ENCODE assay signal across 44 mouse cellular contexts in genomic region chr3:88523027-88523426, GRCm38 (mm10). TPM values are rescaled to one million over a fixed set of nuclear protein-coding genes. Genes with fewer than 3 reads are reported as not detected.
"Had no signal": no experiment of that assay in that cellular context is flagged by ENCODE, and none has a peak within 500 bp of the region (broad histone marks: within the 10 kb centered on the region; RNA-seq: fewer than 3 reads in every experiment).

No protein-coding gene starts in this region.

- DNase-seq: heart, postnatal 10 days; heart, postnatal 14 days; heart, postnatal 36 days; heart, postnatal 4 days; kidney, adult 11 months; kidney, adult 18-20 months; kidney, adult 2 months; kidney, adult 8-10 months; kidney, adult 9 months; kidney, postnatal 10 days; kidney, postnatal 14 days; kidney, postnatal 25 days; kidney, postnatal 36 days; kidney, postnatal 4 days; layer of hippocampus, adult 9-11 months; layer of hippocampus, postnatal 36 days had no signal

- H3K4me3 ChIP-seq: heart, embryonic 10.5 days; heart, embryonic 12.5 days; heart, embryonic 13.5 days; heart, embryonic 15.5 days; hindbrain, embryonic 10.5 days; hindbrain, embryonic 12.5 days; hindbrain, embryonic 13.5 days; hindbrain, embryonic 15.5 days; intestine, embryonic 15.5 days; kidney, embryonic 15.5 days; layer of hippocampus, adult 2 months; left cerebral cortex, adult 2 months had no signal

- H3K36me3 ChIP-seq: heart, embryonic 15.5 days; hindbrain, embryonic 15.5 days had no signal

- H3K9ac ChIP-seq: heart, embryonic 12.5 days; heart, embryonic 13.5 days; heart, embryonic 15.5 days; hindbrain, embryonic 12.5 days; hindbrain, embryonic 13.5 days; hindbrain, embryonic 14.5 days; hindbrain, embryonic 15.5 days; intestine, embryonic 15.5 days; kidney, embryonic 15.5 days had no signal

- H3K4me2 ChIP-seq: heart, embryonic 11.5 days; heart, embryonic 12.5 days; heart, embryonic 13.5 days; heart, embryonic 15.5 days; hindbrain, embryonic 12.5 days; hindbrain, embryonic 13.5 days; hindbrain, embryonic 14.5 days; hindbrain, embryonic 15.5 days; intestine, embryonic 15.5 days; kidney, embryonic 15.5 days had no signal

- H3K27ac ChIP-seq: heart, embryonic 10.5 days; heart, embryonic 13.5 days; heart, embryonic 15.5 days; hindbrain, embryonic 10.5 days; hindbrain, embryonic 12.5 days; hindbrain, embryonic 13.5 days; hindbrain, embryonic 14.5 days; hindbrain, embryonic 15.5 days; hindbrain, postnatal 0 days; intestine, embryonic 15.5 days; kidney, postnatal 0 days; layer of hippocampus, adult 2 months; left cerebral cortex, adult 2 months had no signal

- H3K27me3 ChIP-seq: heart, embryonic 12.5 days; heart, embryonic 15.5 days; hindbrain, embryonic 12.5 days; hindbrain, embryonic 13.5 days; hindbrain, embryonic 15.5 days; intestine, embryonic 15.5 days; kidney, embryonic 15.5 days had no signal

- ATAC-seq: hindbrain, embryonic 16.5 days; hindbrain, postnatal 0 days; inflammation-experienced regulatory T-cells, adult 6 months; intestine, embryonic 15.5 days; intestine, embryonic 16.5 days; intestine, postnatal 0 days had no signal

- H3K9me3 ChIP-seq: heart, embryonic 10.5 days; heart, embryonic 12.5 days; heart, embryonic 13.5 days; heart, embryonic 15.5 days; hindbrain, embryonic 10.5 days; hindbrain, embryonic 12.5 days; hindbrain, embryonic 13.5 days; hindbrain, embryonic 15.5 days; intestine, embryonic 15.5 days; kidney, embryonic 15.5 days had no signal

RNA-seq across cellular contexts. Expression of gene Rab25, which starts 25.1 kb away (rescaled TPM):
- total RNA-seq: heart, postnatal 10 days; heart, postnatal 25 days; heart, postnatal 36 days; heart, postnatal 4 days; hematopoietic stem cell, adult 5-6 weeks; hindbrain, postnatal 0 days; layer of hippocampus, adult 18-20 months; layer of hippocampus, adult 2 months; layer of hippocampus, postnatal 10 days; layer of hippocampus, postnatal 14 days; layer of hippocampus, postnatal 25 days; left cerebral cortex, adult 18-20 months; left cerebral cortex, adult 2 months had no signal
- polyA plus RNA-seq: heart, embryonic 11.5 days; heart, postnatal 0 days; hindbrain, embryonic 13.5 days; hindbrain, embryonic 16.5 days; inflammation-experienced regulatory T-cells, adult 6 months had no signal
